ENCODE assay signal across 9 mouse cellular contexts in the genomic region with DNA sequence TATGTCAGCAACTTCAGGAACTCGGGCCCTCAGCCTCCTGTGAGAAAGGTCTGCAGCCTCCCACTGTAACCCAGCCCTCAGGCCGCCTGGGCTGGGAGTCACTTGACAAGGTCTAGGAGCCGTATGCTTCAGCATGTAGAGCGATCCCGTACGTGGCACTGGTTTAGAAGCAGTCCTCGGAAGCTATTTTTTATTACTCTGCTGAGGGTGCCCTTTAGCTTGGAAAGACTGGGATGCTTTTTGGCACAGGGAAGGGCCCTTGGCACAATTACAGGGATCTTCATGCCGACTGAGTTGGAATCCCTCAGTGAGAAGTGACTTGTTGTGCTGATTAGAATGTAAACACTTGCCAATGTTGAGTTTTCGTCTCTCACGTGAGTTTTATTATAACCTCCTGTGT.
DNase-seq lines count a peak whose midpoint lies in the region; ATAC-seq and TF ChIP-seq lines count a peak whose summit lies in the region.
"Had no signal": no experiment of that assay in that cellular context is flagged by ENCODE, and none has a peak within 500 bp of the region (broad histone marks: within the 10 kb centered on the region; RNA-seq: fewer than 3 reads in every experiment).

No protein-coding gene starts in this region.

- no peaks in the 10 kb centered on the region for H3K36me3 ChIP-seq in forebrain, embryonic 14.5 days (ENCODE audit: control insufficient read depth, insufficient read depth, low read length)
- no peaks in the 10 kb centered on the region for H3K36me3 ChIP-seq in forebrain, embryonic 13.5 days (ENCODE audit: poor library complexity, severe bottlenecking)
- no peaks in the 10 kb centered on the region for H3K36me3 ChIP-seq in midbrain, postnatal 0 days (ENCODE audit: insufficient read depth, low read length)
- 0 out of 2 replicates have a peak, but pooled peaks cover 2% of the 10 kb centered on the region for H3K36me3 ChIP-seq in midbrain, embryonic 14.5 days (ENCODE audit: control insufficient read depth, insufficient read depth, low read length)
- no peaks in the 10 kb centered on the region for H3K36me3 ChIP-seq in stomach, embryonic 15.5 days
- H3K36me3 ChIP-seq in midbrain, embryonic 15.5 days (replicated peaks), result no peaks in the 10 kb centered on the region

- TF ChIP-seq CTCF in midbrain, postnatal 0 days (IDR thresholded peaks at IDR 0.05), result no peak

- no peak overlapping the region for H3K4me2 ChIP-seq in forebrain, embryonic 14.5 days (ENCODE audit: low read length)
- no peak overlapping the region for H3K4me2 ChIP-seq in forebrain, embryonic 13.5 days
- no peak overlapping the region for H3K4me2 ChIP-seq in midbrain, postnatal 0 days (ENCODE audit: low read depth, low read length, poor library complexity, severe bottlenecking)
- no peak overlapping the region for H3K4me2 ChIP-seq in midbrain, embryonic 14.5 days (ENCODE audit: low read length)
- H3K4me2 ChIP-seq in stomach, embryonic 15.5 days, result no peak overlapping the region
- H3K4me2 ChIP-seq in midbrain, embryonic 15.5 days, result no peak overlapping the region

- intact Hi-C loops in heart, postnatal 36 days (cut with DNase I), result no loop called here

- no peaks in the 10 kb centered on the region for H3K9me3 ChIP-seq in forebrain, embryonic 14.5 days (replicated peaks; ENCODE audit: control insufficient read depth, low read length)
- H3K9me3 ChIP-seq in forebrain, embryonic 13.5 days (replicated peaks), result no peaks in the 10 kb centered on the region
- H3K9me3 ChIP-seq in midbrain, postnatal 0 days (ENCODE audit: low read length), result no peaks in the 10 kb centered on the region
- H3K9me3 ChIP-seq in midbrain, embryonic 14.5 days (ENCODE audit: control insufficient read depth, low read length), result no peaks in the 10 kb centered on the region
- no peaks in the 10 kb centered on the region for H3K9me3 ChIP-seq in stomach, embryonic 15.5 days
- no peaks in the 10 kb centered on the region for H3K9me3 ChIP-seq in midbrain, embryonic 15.5 days

- no peak overlapping the region for H3K9ac ChIP-seq in forebrain, embryonic 14.5 days (ENCODE audit: low read length)
- H3K9ac ChIP-seq in forebrain, embryonic 13.5 days, result no peak overlapping the region
- no peak overlapping the region for H3K9ac ChIP-seq in midbrain, postnatal 0 days (replicated peaks; ENCODE audit: low read length, poor library complexity, severe bottlenecking)
- no peak overlapping the region for H3K9ac ChIP-seq in midbrain, embryonic 14.5 days (replicated peaks; ENCODE audit: low read length)
- no peak overlapping the region for H3K9ac ChIP-seq in stomach, embryonic 15.5 days
- H3K9ac ChIP-seq in midbrain, embryonic 15.5 days, result no peak overlapping the region

- DNase-seq in forebrain, embryonic 14.5 days (ENCODE audit: low spot score), result peak; percentile 73
- DNase-seq in midbrain, postnatal 0 days (ENCODE audit: low spot score), result peak; percentile 54
- no peak for DNase-seq in midbrain, embryonic 14.5 days
- DNase-seq in heart, postnatal 36 days, result peak; percentile 32 to 47
- no peak for DNase-seq in retina, postnatal 1 day
- DNase-seq: layer of hippocampus, adult 9-11 months had no signal

- no peak; the same call in 1 of the 2 replicates for ATAC-seq in forebrain, embryonic 14.5 days
- ATAC-seq in forebrain, embryonic 13.5 days, result no peak; the same call in 1 of the 2 replicates
- no peak for ATAC-seq in midbrain, postnatal 0 days (ENCODE audit: low FRiP score)
- no peak for ATAC-seq in midbrain, embryonic 14.5 days (ENCODE audit: low FRiP score, low TSS enrichment)
- ATAC-seq in stomach, embryonic 15.5 days (ENCODE audit: insufficient read depth, low FRiP score, low read depth), result no peak
- no peak for ATAC-seq in midbrain, embryonic 15.5 days (replicated peaks)

- H3K4me3 ChIP-seq in forebrain, embryonic 14.5 days (ENCODE audit: low read depth, low read length), result no peak overlapping the region
- no peak overlapping the region for H3K4me3 ChIP-seq in forebrain, embryonic 13.5 days
- no peak overlapping the region for H3K4me3 ChIP-seq in midbrain, postnatal 0 days (ENCODE audit: low read depth, low read length)
- H3K4me3 ChIP-seq in midbrain, embryonic 14.5 days (replicated peaks; ENCODE audit: low read depth, low read length), result no peak overlapping the region
- no peak overlapping the region for H3K4me3 ChIP-seq in stomach, embryonic 15.5 days (replicated peaks)
- no peak overlapping the region for H3K4me3 ChIP-seq in midbrain, embryonic 15.5 days

- no peaks in the 10 kb centered on the region; the same call in 1 of the 2 replicates for H3K27me3 ChIP-seq in forebrain, embryonic 14.5 days (replicated peaks; ENCODE audit: control insufficient read depth, insufficient read depth, low read length)
- H3K27me3 ChIP-seq in forebrain, embryonic 13.5 days, result peaks cover 23% of the 10 kb centered on the region
- peaks cover 2% of the 10 kb centered on the region; the same call in 1 of the 2 replicates for H3K27me3 ChIP-seq in midbrain, postnatal 0 days (ENCODE audit: insufficient read depth, low read length)
- no peaks in the 10 kb centered on the region for H3K27me3 ChIP-seq in midbrain, embryonic 14.5 days (ENCODE audit: control insufficient read depth, insufficient read depth, low read length)
- H3K27me3 ChIP-seq in stomach, embryonic 15.5 days (replicated peaks), result no peaks in the 10 kb centered on the region
- H3K27me3 ChIP-seq in midbrain, embryonic 15.5 days (replicated peaks), result peaks cover 3% of the 10 kb centered on the region; the same call in 1 of the 2 replicates

- WGBS in forebrain, embryonic 14.5 days, result 63% methylated on average over 10 of the region's 10 CpGs
- WGBS in forebrain, embryonic 13.5 days, result 76% methylated on average over 10 of the region's 10 CpGs
- 72% methylated on average over 10 of the region's 10 CpGs for WGBS in midbrain, postnatal 0 days
- 82% methylated on average over 10 of the region's 10 CpGs for WGBS in midbrain, embryonic 14.5 days
- WGBS in stomach, embryonic 15.5 days, result 44% methylated on average over 10 of the region's 10 CpGs
- whole genome bisulfite sequencing in midbrain, embryonic 15.5 days, result 73% methylated on average over 10 of the region's 10 CpGs

- H3K27ac ChIP-seq in forebrain, embryonic 14.5 days (ENCODE audit: low read depth, low read length), result no peak overlapping the region
- no peak overlapping the region for H3K27ac ChIP-seq in forebrain, embryonic 13.5 days
- H3K27ac ChIP-seq in midbrain, postnatal 0 days (ENCODE audit: low read depth, low read length), result no peak overlapping the region
- no peak overlapping the region for H3K27ac ChIP-seq in midbrain, embryonic 14.5 days (replicated peaks; ENCODE audit: low read depth, low read length)
- peak overlapping the region; percentile 55 for H3K27ac ChIP-seq in stomach, embryonic 15.5 days
- no peak overlapping the region for H3K27ac ChIP-seq in midbrain, embryonic 15.5 days

- peaks cover 27% of the 10 kb centered on the region; the same call in 1 of the 2 replicates for H3K4me1 ChIP-seq in forebrain, embryonic 14.5 days (ENCODE audit: control insufficient read depth, insufficient read depth, low read length)
- peaks cover 43% of the 10 kb centered on the region for H3K4me1 ChIP-seq in forebrain, embryonic 13.5 days
- H3K4me1 ChIP-seq in midbrain, postnatal 0 days (ENCODE audit: insufficient read depth, low read length), result no peaks in the 10 kb centered on the region; the same call in 1 of the 2 replicates
- H3K4me1 ChIP-seq in midbrain, embryonic 14.5 days (ENCODE audit: control insufficient read depth, insufficient read depth, low read length), result peaks cover 35% of the 10 kb centered on the region
- H3K4me1 ChIP-seq in stomach, embryonic 15.5 days, result peaks cover 22% of the 10 kb centered on the region
- peaks cover 25% of the 10 kb centered on the region for H3K4me1 ChIP-seq in midbrain, embryonic 15.5 days

Comparison
In these comparisons a context has a peak if more than half of its experiments do, and no peak if none do; other contexts are left out.
1. DNase-seq: peak in forebrain, embryonic 14.5 days (single experiment), midbrain, postnatal 0 days (single experiment) and heart, postnatal 36 days (2 of 2); none in midbrain, embryonic 14.5 days (single experiment) and retina, postnatal 1 day (single experiment).